Mouse (Mus musculus) c-Kit-negative CD71-positive TER-119-positive erythroid progenitor cells, embryonic 14.5 days (primary cell): ENCODE measurements at regions not wholly inside any gene's neighbourhood (a gene's known extent, or its start where the extent isn't known, plus 50 kb on each side); places are given as distances from the start of the nearest gene placed in this dataset.

Source experiments
- DNase-seq: peaks from one replicate; pipeline ENCODE4 v3.0.0-alpha.2; 2013; ENCODE audit warnings: low read depth, low spot score

GRCm38 (mm10) chr16:78635257-78635656, 58.7 kb upstream of the D16Ertd472e start:
- no peak for DNase-seq

GRCm38 (mm10) chr16:78631797-78632196, 55.3 kb upstream of the D16Ertd472e start:
- no peak for DNase-seq

- no peak for DNase-seq
Observed at GRCm38 (mm10) chr16:78626803-78627202, 50.3 kb upstream of the D16Ertd472e start.
